Mouse (Mus musculus): ENCODE measurements at regions not wholly inside any gene's neighbourhood (a gene's known extent, or its start where the extent isn't known, plus 50 kb on each side); places are given as distances from the start of the nearest gene placed in this dataset.

- Histone ChIP-seq H3K36me3 (ENCODE audit: control insufficient read depth in 1 of 2, insufficient read depth in 2 of 2, low read length in 2 of 2) (no peaks in the 10 kb centered on the region), H3K27me3 (ENCODE audit: control insufficient read depth in 1 of 2, insufficient read depth in 2 of 2, low read length in 2 of 2) (peaks cover under 1 to 2% of the 10 kb centered on the region in 2 experiments; a peak in 3 of 4 replicates), H3K9me3 (replicated peaks; ENCODE audit: insufficient read depth, low read length) (no peaks in the 10 kb centered on the region), H3K4me3 (ENCODE audit: control insufficient read depth in 1 of 2, insufficient read depth in 1 of 2, low read depth in 2 of 2, low read length in 2 of 2) (no peak overlapping the region), H3K27ac (ENCODE audit: control insufficient read depth, low read depth, low read length) (no peak overlapping the region), H3K79me2 (ENCODE audit: control insufficient read depth, insufficient read depth, low read length, poor library complexity) (no peaks in the 10 kb centered on the region), H3K9ac (ENCODE audit: control insufficient read depth, low read depth, low read length, poor library complexity, severe bottlenecking) (no peak overlapping the region), H3K4me1 (ENCODE audit: control insufficient read depth in 1 of 2, insufficient read depth in 2 of 2, low read length in 2 of 2) (no peaks in the 10 kb centered on the region)
- TF ChIP-seq E2F4 (IDR thresholded peaks at IDR 0.05; ENCODE audit: borderline replicate concordance, low read depth, low read length): no peak
- TF ChIP-seq MYB (IDR thresholded peaks at IDR 0.05; ENCODE audit: low read depth, low read length): no peak
- no peak for TF ChIP-seq POLR2AphosphoS2 (IDR thresholded peaks at IDR 0.05; ENCODE audit: low read length)
- TF ChIP-seq POLR2AphosphoS5 (IDR thresholded peaks at IDR 0.05; ENCODE audit: borderline replicate concordance, low read depth, low read length): no peak
- no peak for TF ChIP-seq NRF1 (IDR thresholded peaks at IDR 0.05; ENCODE audit: insufficient read depth, low read depth, low read length, poor library complexity, severe bottlenecking)
- TF ChIP-seq ZMIZ1 (IDR thresholded peaks at IDR 0.05; ENCODE audit: low read depth, low read length): no peak
- TF ChIP-seq SIN3A (IDR thresholded peaks at IDR 0.05; ENCODE audit: low read length): no peak
- no peak for TF ChIP-seq NELFE (IDR thresholded peaks at IDR 0.05; ENCODE audit: low read depth, low read length)
- DNase-seq (ENCODE audit: low read depth, low spot score): no peak
Observed at GRCm38 (mm10) chr3:60167633-60168032, 86.0 kb downstream of the Sucnr1 start.

DNA sequence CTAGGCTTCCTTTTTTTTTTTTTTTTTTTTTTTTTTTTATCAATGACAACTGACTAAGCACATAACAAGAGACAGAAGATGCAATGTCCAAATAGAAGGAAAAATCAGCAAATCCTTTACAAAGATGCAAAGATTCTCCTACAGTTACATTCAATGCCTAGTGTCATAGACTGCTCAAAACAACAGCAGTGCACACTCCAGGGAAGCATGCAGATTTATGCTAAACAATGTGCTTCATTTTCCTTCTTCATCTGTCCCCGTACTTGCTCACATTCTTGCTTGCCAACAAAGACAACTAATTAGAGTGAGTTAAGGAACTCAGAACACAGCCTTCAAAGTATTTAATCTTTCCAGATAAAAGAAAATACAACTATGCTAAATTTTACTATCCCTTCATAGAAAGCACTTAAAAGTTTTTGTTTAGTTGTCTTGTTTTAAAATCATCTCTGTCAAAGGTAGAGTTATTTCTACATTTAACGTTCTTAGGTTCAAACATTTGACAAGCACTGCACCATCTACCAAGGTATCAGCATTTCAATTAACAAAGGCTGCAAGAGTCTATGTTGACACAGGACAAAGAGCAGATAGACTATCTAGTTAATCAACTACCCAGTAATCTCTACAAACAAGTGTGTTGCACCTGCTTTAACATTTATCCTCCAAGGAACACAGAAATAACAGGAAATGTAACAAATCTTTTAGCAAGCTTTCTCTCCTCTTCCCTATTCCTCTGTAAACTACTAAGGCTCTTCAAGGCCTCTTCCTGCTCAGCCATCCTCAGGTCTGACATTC is 86.7 kb downstream of the Sucnr1 start:
- H3K4me3 ChIP-seq (ENCODE audit: control insufficient read depth in 1 of 2, insufficient read depth in 1 of 2, low read depth in 2 of 2, low read length in 2 of 2): no peak overlapping the region
- no peaks in the 10 kb centered on the region for H3K36me3 ChIP-seq (ENCODE audit: control insufficient read depth in 1 of 2, insufficient read depth in 2 of 2, low read length in 2 of 2)
- H3K9ac ChIP-seq (ENCODE audit: control insufficient read depth, low read depth, low read length, poor library complexity, severe bottlenecking): no peak overlapping the region
- no peak overlapping the region for H3K27ac ChIP-seq (ENCODE audit: control insufficient read depth, low read depth, low read length)
- TF ChIP-seq MAZ (IDR thresholded peaks at IDR 0.05; ENCODE audit: low read depth, low read length) (no peak), CHD2 (IDR thresholded peaks at IDR 0.05; ENCODE audit: low read length) (no peak), HCFC1 (IDR thresholded peaks at IDR 0.05; ENCODE audit: low read depth, low read length) (no peak), ZMIZ1 (IDR thresholded peaks at IDR 0.05; ENCODE audit: low read depth, low read length) (no peak), KAT2A (conservative IDR thresholded peaks at IDR 0.05; ENCODE audit: low read depth, low read length) (no peak), ZC3H11A (IDR thresholded peaks at IDR 0.05; ENCODE audit: low read depth, low read length) (no peak)
- H3K9me3 ChIP-seq (replicated peaks; ENCODE audit: insufficient read depth, low read length): no peaks in the 10 kb centered on the region
- H3K4me1 ChIP-seq (ENCODE audit: control insufficient read depth in 1 of 2, insufficient read depth in 2 of 2, low read length in 2 of 2): no peaks in the 10 kb centered on the region
- no peak for DNase-seq (ENCODE audit: low read depth, low spot score)
- H3K27me3 ChIP-seq (ENCODE audit: control insufficient read depth in 1 of 2, insufficient read depth in 2 of 2, low read length in 2 of 2): peaks cover 2% of the 10 kb centered on the region in 2 experiments; a peak in 3 of 4 replicates
- H3K79me2 ChIP-seq (ENCODE audit: control insufficient read depth, insufficient read depth, low read length, poor library complexity): no peaks in the 10 kb centered on the region

- TF ChIP-seq POLR2A (IDR thresholded peaks at IDR 0.05; ENCODE audit: control insufficient read depth in 1 of 2, insufficient read depth in 1 of 2, low read depth in 1 of 2, low read length in 2 of 2, poor library complexity in 1 of 2) (no peak), BHLHE40 (IDR thresholded peaks at IDR 0.05; ENCODE audit: borderline replicate concordance, low read depth, low read length) (no peak), ZKSCAN1 (IDR thresholded peaks at IDR 0.05; ENCODE audit: low read depth, low read length) (no peak), MEF2A (IDR thresholded peaks at IDR 0.05; ENCODE audit: extremely low read depth, insufficient replicate concordance, low read depth, low read length, poor library complexity, severe bottlenecking) (no peak), RCOR1 (IDR thresholded peaks at IDR 0.05; ENCODE audit: low read depth, low read length) (no peak), ZC3H11A (IDR thresholded peaks at IDR 0.05; ENCODE audit: low read depth, low read length) (no peak), TBP (IDR thresholded peaks at IDR 0.05; ENCODE audit: low read depth, low read length) (no peak), ZNF384 (IDR thresholded peaks at IDR 0.05; ENCODE audit: low read depth, low read length) (no peak), JUND (IDR thresholded peaks at IDR 0.05; ENCODE audit: low read depth, low read length) (no peak), MAZ (IDR thresholded peaks at IDR 0.05; ENCODE audit: low read depth, low read length) (no peak), POLR2AphosphoS2 (IDR thresholded peaks at IDR 0.05; ENCODE audit: low read length) (no peak), MXI1 (IDR thresholded peaks at IDR 0.05; ENCODE audit: low read depth, low read length) (no peak), ZMIZ1 (IDR thresholded peaks at IDR 0.05; ENCODE audit: low read depth, low read length) (no peak), GATA1 (IDR thresholded peaks at IDR 0.05; ENCODE audit: low read depth, low read length) (no peak), NRF1 (IDR thresholded peaks at IDR 0.05; ENCODE audit: insufficient read depth, low read depth, low read length, poor library complexity, severe bottlenecking) (no peak), GABPA (IDR thresholded peaks at IDR 0.05; ENCODE audit: low read depth, low read length) (no peak)
- DNase-seq (ENCODE audit: low read depth, low spot score): no peak
- Histone ChIP-seq H3K27ac (ENCODE audit: control insufficient read depth, low read depth, low read length) (no peak overlapping the region), H3K4me3 (ENCODE audit: control insufficient read depth in 1 of 2, insufficient read depth in 1 of 2, low read depth in 2 of 2, low read length in 2 of 2) (no peak overlapping the region), H3K79me2 (ENCODE audit: control insufficient read depth, insufficient read depth, low read length, poor library complexity) (no peaks in the 10 kb centered on the region), H3K36me3 (ENCODE audit: control insufficient read depth in 1 of 2, insufficient read depth in 2 of 2, low read length in 2 of 2) (no peaks in the 10 kb centered on the region), H3K9me3 (replicated peaks; ENCODE audit: insufficient read depth, low read length) (no peaks in the 10 kb centered on the region), H3K9ac (ENCODE audit: control insufficient read depth, low read depth, low read length, poor library complexity, severe bottlenecking) (no peak overlapping the region), H3K27me3 (ENCODE audit: control insufficient read depth in 1 of 2, insufficient read depth in 2 of 2, low read length in 2 of 2) (peaks cover 0 to 2% of the 10 kb centered on the region in 2 experiments; a peak in 2 of 4 replicates), H3K4me1 (ENCODE audit: control insufficient read depth in 1 of 2, insufficient read depth in 2 of 2, low read length in 2 of 2) (no peaks in the 10 kb centered on the region)
Observed at GRCm38 (mm10) chr3:60169606-60170005, 87.9 kb downstream of the Sucnr1 start.
